Mouse (Mus musculus): ENCODE results near the gene Atn1.

Gene Atn1

DNA sequence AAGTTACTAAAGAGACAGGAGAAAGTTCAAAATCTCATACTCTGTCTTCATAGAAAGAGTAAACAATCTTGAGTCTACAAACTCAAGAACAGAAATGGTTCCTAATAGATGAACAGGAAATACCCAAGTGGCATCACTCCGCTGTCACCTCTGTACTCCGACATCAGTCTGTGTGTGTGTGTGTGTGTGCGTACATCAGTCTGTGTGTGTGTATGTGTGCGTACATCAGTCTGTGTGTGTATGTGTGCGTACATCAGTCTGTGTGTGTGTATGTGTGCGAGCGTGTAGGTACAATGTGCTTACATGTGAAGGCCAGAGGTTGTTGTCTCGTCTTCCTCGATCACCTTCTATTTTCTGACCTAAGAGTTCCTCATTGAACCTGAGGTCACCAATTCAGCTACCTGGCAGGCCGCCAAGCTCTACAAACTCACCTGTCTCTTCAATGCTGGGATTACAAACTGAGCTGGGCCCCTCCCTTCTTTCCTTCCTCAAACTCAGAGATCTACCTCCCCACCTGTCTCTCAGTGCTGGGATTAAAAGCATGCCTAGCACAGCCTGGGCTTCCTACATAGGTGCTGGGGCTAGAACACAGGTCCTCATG, 47.9 kb downstream of the Atn1 start:
- no peak for DNase-seq

DNA sequence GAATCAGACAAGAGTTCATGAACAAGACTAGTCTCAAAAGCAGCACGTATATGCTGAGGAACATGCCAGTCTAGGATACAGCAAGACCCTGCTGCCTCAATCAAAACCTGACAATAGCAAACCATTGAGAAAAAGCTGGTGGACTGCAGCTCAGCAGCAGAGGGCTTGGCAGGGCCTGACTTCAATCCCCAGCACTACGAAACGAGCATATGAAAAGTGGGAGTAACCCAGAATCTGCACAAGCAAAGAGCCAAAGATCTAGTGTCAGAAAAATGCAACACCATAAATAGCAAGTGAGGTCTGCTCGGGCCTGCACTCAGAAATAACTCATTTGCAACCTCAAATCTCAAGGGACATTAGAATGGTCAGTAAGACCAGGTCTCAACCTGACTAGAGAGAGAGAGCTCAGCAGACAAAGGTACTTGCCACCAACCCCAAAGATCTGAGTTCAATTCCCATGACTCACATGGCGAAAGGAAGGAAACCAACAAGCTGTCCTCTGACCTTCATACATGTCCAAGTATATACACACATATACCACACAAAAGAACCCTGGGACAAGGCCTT, 50.2 kb downstream of the Atn1 start:
- DNase-seq: no peak

DNA sequence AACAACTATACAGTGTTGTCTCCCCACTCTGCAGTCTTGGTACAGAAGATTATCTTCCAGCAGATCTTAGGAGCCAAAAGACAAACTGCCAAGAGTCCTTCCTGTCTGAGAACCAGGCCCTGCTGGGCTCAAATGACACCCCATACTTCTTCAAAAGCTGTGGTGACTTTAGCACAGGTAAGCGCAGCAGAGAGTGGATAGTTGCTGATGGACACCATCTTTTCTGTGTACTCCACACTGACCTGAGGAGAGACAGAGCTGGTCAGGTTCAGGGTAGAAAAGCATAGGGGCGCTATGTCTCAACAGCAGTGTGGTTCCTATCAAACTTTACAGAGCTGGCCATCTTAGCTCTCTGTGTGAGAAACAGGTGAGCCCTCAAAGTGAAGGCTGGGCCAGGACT, 51.9 kb downstream of the Atn1 start:
- no peak for DNase-seq

DNA sequence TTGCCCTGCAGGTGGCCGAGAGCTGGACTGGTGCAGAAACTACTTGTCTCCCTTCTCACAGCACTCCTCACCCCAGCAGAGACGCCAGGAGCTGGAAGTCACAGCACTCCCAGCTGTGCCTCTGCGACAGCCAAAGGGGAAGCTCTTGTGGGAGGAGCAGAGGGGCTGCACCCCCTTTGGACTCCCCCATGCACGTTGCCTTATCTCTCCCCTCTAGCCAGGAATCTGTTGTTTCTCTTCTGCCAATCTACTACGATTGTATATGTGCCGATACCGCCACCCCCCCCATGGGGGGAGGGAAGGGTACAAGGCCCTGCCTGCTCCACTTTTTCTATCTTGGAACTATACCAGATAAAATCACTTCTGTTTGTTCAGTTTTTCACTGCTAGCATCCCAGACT, 52.5 kb downstream of the Atn1 start:
- DNase-seq: no peak

DNA sequence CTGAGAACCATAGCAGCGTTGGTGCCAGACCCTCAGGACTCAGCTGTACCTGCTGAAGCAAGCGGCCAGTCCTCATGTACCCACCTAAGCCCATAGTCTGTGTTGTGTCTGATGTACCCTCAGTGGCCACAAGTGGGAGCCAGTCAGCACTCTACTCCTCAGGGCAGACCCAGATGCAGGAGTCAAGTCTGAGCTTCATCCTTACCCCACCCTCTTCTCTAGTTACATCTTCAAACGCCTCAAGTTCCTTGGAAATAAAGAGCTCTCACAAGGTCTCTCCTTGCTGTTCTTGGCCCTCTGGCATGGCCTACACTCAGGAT, 53.6 kb downstream of the Atn1 start:
- DNase-seq: peak; percentile 81

DNA sequence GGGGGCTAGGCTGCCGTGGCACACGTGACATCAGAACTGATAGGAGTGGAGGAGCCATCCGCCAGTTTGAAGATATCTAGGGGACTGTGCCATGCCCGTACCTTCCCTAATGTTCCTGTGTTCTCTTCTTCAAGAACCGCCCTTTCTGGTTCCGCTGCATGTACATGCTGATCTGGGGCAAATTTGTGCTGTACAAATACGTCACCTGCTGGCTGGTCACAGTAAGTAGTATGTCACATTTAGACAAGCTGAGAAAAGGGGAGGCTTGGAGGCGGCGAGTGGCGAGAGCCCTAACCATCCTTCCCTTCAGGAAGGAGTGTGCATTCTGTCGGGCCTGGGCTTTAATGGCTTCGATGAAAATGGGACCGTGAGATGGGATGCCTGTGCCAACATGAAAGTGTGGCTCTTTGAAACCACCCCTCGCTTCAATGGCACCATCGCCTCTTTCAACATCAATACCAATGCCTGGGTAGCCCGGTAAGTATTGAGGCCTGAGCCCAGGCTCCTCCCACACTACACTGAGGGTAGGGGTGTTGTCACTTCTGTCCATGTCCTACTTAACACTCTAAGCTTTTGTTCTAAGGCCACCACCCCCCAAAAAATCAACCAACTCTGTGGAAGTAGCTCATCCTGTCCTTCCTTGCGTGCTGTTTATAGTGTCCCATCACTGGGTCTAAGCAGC, 54.1 kb downstream of the Atn1 start:
- no peak for DNase-seq

DNA sequence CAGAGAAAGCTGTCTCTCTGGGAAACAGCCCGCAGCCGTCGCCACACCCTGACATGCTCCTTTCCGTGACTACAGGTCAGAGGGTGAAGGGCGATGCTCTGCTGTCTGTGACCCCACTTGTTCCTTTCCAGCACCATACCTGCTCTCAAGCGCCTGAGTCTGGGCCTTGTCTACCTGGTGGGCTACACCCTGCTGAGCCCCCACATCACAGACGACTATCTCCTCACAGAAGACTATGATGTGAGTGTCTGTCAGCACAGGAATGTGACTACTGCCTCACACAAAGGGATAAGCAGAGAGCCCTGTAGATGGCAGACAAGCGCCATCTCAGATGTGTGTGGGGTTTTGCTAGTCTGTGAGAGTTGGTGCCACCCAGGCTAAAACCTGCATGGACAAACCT, 55.0 kb downstream of the Atn1 start:
- DNase-seq: no peak

DNA sequence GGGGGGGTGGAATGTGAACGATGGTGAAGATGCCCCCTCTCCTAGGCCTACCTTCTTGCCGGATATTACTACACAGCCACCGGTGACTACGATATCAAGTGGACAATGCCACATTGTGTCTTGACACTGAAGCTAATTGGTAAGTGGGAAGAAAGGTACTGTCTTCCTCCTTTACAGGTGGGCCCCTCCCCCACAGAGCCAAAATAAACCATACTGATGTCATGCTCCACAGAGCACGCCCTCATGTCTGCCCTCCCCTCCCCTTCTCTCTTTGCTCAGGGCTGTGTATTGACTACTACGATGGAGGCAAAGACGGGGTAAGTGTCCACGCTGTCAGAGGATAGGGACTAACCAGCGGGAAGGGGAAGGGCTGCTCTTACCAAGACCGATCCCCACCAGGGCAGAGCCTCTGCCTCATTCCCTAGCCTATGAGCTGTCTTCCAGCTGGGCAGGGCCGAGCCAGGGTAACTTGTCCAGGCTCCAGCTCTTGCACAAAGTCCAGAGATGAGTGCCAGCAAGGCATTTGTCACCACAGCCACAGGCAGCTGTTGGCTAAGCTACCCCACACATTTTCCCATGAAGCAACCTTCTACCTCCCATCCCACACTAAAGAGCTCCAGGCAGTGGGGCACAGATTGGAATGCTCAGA, 56.2 kb downstream of the Atn1 start:
- DNase-seq: peak; percentile 59

DNA sequence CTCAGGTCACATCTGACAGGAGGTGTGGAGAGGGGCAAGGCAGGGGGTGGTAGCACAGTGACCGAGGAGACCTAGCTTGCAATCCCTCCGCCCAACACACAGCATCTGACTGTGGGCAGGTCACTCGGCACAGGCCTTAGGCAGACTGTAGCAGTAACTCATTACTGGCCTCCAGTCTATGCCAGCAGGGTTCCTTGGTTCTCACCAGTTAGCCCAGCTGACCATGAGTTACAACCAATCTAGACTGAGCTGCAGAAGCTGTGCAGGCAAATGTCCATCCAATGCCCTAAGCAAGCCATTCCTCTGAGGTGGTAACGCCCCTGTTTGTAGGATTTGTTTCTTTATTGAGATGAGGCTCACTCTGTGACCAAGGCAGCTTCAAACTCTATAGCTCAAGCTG, 57.0 kb downstream of the Atn1 start:
- no peak for DNase-seq

DNA sequence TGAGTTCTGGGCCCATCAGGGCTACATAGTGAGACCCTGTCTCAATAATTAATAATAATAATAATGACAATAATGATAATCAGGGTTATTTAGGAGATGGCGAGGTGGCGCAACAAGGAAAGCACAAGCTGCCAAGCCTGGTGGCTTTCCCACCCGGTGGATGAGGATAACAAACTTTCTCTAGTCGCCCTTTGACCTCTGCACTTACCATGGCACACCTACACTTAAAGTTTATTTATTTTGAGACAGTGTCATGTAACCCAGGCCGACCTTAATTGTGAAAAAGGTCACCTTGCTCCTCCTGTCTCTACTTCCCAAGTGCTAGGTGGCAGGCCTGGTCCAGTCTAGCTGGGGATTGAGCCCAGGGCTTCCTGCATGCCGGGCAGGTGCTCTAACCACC, 57.6 kb downstream of the Atn1 start:
- DNase-seq: no peak

DNA sequence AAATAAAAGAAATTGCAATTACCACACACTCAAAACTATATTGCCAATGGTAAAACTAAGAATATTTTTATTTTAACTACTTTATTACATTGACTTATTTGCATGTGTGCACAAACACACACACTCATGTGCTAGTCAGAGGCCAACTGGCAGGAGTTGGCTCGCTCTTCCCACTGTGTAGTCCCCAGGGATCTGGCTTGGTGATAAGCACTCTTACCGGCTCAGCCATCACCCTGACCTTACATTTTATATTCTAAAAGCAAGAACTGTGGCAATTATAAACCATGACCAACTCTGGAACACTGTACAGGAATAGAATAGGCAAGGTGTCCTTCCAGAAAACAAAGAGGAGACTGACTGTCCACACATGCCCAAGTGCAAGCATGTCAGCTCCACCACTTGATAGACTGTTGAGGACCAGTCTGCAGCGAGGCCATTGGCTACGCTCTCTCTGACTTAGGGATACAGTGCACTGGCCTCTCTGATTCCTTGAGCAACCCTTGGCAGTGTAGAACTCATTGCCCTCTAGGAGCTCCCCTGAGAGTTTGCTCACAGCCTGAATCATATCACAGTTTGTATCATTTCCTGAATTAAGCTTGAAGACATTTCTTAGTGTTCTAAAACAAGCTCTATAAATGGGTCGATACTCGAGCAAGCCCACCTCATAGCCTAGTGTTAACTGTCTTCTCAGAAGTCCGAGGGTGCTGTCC, 59.7 kb downstream of the Atn1 start:
- no peak for DNase-seq

DNA sequence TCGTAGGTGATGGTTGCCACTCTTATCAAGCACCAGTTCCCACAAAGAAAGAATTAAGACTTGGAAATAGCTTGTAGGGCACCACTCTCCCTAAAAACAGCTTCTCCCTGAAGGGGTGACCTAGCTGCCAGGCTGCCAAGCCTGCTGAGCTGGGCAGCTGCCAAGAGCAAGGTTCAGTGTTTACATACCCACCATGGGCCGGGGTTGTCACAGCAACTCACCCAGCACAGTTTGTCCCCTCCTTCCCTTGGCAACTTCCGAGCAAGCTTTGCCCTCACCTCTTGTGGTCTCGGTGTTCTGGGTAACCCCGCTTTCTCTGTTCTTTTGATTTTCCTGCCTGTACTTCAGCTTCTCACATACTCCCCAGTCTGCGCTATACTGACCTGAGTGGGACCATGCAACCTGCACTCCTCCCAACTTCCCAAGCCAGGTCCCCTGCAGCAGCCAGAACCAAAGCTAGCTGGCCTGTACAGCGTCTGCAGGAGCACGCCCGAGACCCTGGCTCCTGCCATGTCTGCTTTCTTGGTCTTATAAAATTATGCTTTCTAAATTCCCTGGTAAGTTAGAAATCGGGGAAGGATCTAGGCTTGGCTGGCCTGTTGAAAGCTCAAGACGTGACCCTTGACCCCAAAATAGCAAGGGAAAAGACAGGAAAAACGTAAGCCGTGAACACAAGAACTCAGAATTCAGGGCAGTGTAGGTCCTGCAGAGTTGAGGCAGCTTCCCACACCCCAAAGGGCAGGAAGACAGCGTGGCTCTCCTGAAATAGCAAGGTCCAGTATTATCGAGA, 62.0 kb downstream of the Atn1 start:
- DNase-seq: peak; percentile 94

DNA sequence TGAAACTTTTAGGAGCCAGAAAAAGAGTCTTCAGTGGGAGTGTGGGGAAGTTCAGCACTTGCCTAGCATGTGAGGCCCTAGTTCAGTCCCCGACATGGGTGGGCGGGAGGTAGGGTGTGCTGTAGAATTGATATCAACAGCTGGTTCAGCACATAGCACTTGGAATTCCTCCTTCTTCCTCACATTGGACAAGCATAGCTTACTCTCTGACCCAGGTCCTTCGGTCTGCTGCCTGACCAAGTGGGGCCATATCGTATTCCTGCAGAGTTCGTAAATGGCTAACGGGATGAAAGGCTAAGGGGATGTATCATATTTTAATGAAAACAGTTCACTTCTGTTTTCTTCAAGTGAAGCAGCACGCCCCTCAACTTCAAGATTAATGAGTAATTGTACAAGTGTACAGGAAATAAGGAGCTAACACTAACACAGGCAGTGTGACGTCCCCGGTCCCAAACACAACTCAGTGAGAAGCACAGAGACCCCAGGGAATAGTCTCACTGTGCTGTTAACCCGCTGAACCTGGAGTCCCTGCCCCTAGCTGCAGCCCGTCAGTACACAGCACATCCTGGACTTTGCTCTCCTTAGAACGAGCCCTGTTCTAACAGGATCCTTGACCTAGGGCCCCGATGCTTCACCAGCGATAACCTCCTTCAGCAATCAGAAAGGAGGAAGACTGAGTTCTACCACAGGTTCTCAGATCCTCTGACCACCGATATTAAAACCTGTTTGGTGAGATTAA, 62.9 kb downstream of the Atn1 start:
- peak; percentile 62 for DNase-seq

All from kidney, postnatal 14 days (tissue).